8 mouse cellular contexts compared by ENCODE assay signal in the genomic region with DNA sequence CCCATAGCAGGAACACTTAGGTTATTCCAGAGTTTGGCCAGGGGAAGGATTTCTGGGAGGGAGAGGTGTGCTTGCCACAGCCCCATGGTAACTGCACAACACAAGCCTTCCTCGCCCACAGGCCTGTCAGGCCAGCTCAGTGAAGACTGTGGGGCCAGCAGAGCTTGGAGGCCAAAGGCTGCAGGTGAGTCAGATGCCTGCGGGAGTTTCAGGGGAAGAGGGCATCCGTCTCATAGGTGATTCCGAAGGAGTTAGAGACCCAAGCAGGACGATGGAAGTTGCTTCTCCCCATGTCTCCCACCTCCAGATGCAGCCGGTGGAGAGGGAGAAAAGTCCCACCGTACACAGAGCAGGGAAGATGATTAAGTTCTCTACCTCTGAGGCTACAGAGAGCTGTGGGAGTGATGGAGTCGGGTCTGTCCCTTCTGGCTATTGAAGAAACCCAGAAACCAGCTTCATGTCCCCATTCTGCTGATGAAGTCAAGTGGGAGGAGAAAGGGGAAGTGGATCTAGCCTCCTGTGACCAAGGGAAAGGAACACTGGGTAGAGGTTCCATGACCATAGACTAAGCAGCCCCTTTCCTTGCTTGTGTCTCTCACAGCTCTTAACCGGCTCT. TPM values are rescaled to one million over a fixed set of nuclear protein-coding genes. Genes with fewer than 3 reads are reported as not detected.
DNase-seq lines count a peak whose midpoint lies in the region; ATAC-seq and TF ChIP-seq lines count a peak whose summit lies in the region.

A gene (plus strand): TSS at position 120 of the 616 bp plus-strand sequence.

- H3K4me3 ChIP-seq in heart, embryonic 10.5 days, result no peak within 1 kb of the TSS
- no peak within 1 kb of the TSS for H3K4me3 ChIP-seq in bone marrow, adult 2 months (replicated peaks; ENCODE audit: control insufficient read depth, low read depth, low read length)
- peak within 1 kb of the TSS; percentile 14; the same call in 1 of the 2 replicates for H3K4me3 ChIP-seq in hindbrain, embryonic 10.5 days

- intact Hi-C loops in heart, postnatal 14 days (cut with DNase I), result loop anchor here (10.0 kb wide), 1 partner anchor 412 kb away; no protein-coding TSS in a partner anchor
- intact Hi-C loops in left cerebral cortex, postnatal 4 days (cut with DNase I), result no loop called here

- 0 out of 2 replicates have a peak, but pooled peaks have one; percentile 5 for TF ChIP-seq CTCF in bone marrow, adult 2 months (IDR thresholded peaks at IDR 0.05; ENCODE audit: control insufficient read depth, insufficient read depth, low read length)

- H3K27ac ChIP-seq in heart, embryonic 10.5 days, result peak within 1 kb of the TSS; percentile 81
- H3K27ac ChIP-seq in bone marrow, adult 2 months (ENCODE audit: control insufficient read depth, insufficient read depth, low read depth, low read length, poor library complexity), result peak within 1 kb of the TSS; percentile 91
- H3K27ac ChIP-seq in hindbrain, embryonic 10.5 days, result peak within 1 kb of the TSS; percentile 87

- peaks cover 13% of the 10 kb centered on the region; the same call in 1 of the 2 replicates for H3K36me3 ChIP-seq in heart, embryonic 10.5 days
- peaks cover 50% of the 10 kb centered on the region for H3K36me3 ChIP-seq in hindbrain, embryonic 10.5 days

- WGBS in heart, embryonic 10.5 days, result 79% methylated on average over 9 of the region's 9 CpGs
- WGBS in bone marrow, adult 2 months, result 61% methylated on average over 9 of the region's 9 CpGs
- WGBS in hindbrain, embryonic 10.5 days, result 82% methylated on average over 9 of the region's 9 CpGs

- H3K4me1 ChIP-seq in heart, embryonic 10.5 days, result peaks cover 27% of the 10 kb centered on the region
- H3K4me1 ChIP-seq in bone marrow, adult 2 months (ENCODE audit: control insufficient read depth, insufficient read depth, low read length), result peaks cover 16% of the 10 kb centered on the region
- peaks cover 63% of the 10 kb centered on the region for H3K4me1 ChIP-seq in hindbrain, embryonic 10.5 days (replicated peaks)

- no peaks in the 10 kb centered on the region for H3K9me3 ChIP-seq in heart, embryonic 10.5 days
- H3K9me3 ChIP-seq in hindbrain, embryonic 10.5 days, result no peaks in the 10 kb centered on the region

- no peak for TF ChIP-seq POLR2A in bone marrow, adult 2 months (IDR thresholded peaks at IDR 0.05; ENCODE audit: borderline replicate concordance, control insufficient read depth, low read depth, low read length)

- H3K27me3 ChIP-seq in heart, embryonic 10.5 days (ENCODE audit: insufficient read depth, poor library complexity, severe bottlenecking), result peaks cover 22% of the 10 kb centered on the region
- peaks cover 13% of the 10 kb centered on the region for H3K27me3 ChIP-seq in hindbrain, embryonic 10.5 days (ENCODE audit: insufficient read depth, poor library complexity, severe bottlenecking)

- peak; percentile 29 for ATAC-seq in megakaryocyte progenitor cell, adult 5-6 weeks (replicated peaks; ENCODE audit: poor library complexity)

- DNase-seq in heart, embryonic 10.5 days (ENCODE audit: low spot score), result no peak
- no peak for DNase-seq in heart, postnatal 14 days
- no peak for DNase-seq in hindbrain, embryonic 10.5 days (ENCODE audit: low spot score)
- DNase-seq in adrenal gland, postnatal 14 days, result no peak
- DNase-seq in cerebellum, adult 9-11 months, result no peak
- no peak for DNase-seq in left cerebral cortex, postnatal 4 days

RNA-seq across cellular contexts. Expression of the gene that starts here (rescaled TPM):
- polyA plus RNA-seq in heart, embryonic 10.5 days (2016; fragmentation: Nextera tagmentation; extraction: Ambion mirVana), result not detected in 2 replicates
- not detected for total RNA-seq in heart, postnatal 14 days (2021)
- not detected in 2 replicates for polyA plus RNA-seq in bone marrow, adult 2 months (2011; ENCODE audit: insufficient read depth, insufficient read length, low replicate concordance, missing spikeins)
- polyA plus RNA-seq in hindbrain, embryonic 10.5 days (2016; fragmentation: Nextera tagmentation; extraction: Ambion mirVana), result 0.71 TPM in 1 of 2 replicates, not detected in the other
- not detected in 2 replicates for total RNA-seq in megakaryocyte progenitor cell, adult 5-6 weeks (2015)
- not detected in 2 replicates for total RNA-seq in megakaryocyte progenitor cell, adult 5-6 weeks (2017)
- total RNA-seq in adrenal gland, postnatal 14 days (2021), result not detected in 2 replicates
- under 1 TPM; 0.52 to 0.58 TPM for total RNA-seq in left cerebral cortex, postnatal 4 days (2021)

Comparison
In these comparisons a context has a peak if more than half of its experiments do, and no peak if none do; other contexts are left out.
1. Peak in ATAC-seq in megakaryocyte progenitor cell, adult 5-6 weeks; RNA of the gene not detected or under 1 TPM.